Comparison of ENCODE assay signal across 9 mouse cellular contexts in the genomic region with DNA sequence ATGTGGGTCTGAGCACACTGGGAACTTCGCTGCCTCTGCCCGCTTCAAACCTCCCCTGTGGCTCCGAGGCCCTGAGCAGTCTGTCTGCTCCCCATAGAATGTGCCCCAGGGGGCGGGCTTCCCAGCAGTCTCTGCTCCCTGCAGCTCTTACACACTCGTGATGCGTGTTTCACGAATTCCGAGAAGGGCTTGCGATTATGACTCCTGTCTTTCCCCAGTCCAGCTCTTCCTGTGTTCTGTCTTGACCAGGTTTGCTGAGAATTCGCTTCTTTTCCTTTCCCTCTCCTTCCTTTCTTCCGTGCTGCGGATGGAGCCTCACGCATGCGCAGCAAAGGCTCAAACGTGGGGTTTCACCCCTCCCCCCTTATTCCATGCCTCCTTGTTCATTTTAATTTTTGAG. TPM values are rescaled to one million over a fixed set of nuclear protein-coding genes. Genes with fewer than 3 reads are reported as not detected.
DNase-seq lines count a peak whose midpoint lies in the region; ATAC-seq and TF ChIP-seq lines count a peak whose summit lies in the region.
"Had no signal": no experiment of that assay in that cellular context is flagged by ENCODE, and none has a peak within 500 bp of the region (broad histone marks: within the 10 kb centered on the region; RNA-seq: fewer than 3 reads in every experiment).

No protein-coding gene starts in this region.

- 0 out of 2 replicates have a peak, but pooled peaks cover 5% of the 10 kb centered on the region for H3K36me3 ChIP-seq in embryonic facial prominence, embryonic 14.5 days (ENCODE audit: control insufficient read depth, insufficient read depth, low read length)
- H3K36me3 ChIP-seq in intestine, postnatal 0 days (ENCODE audit: control insufficient read depth, insufficient read depth) = peaks cover 6% of the 10 kb centered on the region; the same call in 1 of the 2 replicates
- no peaks in the 10 kb centered on the region for H3K36me3 ChIP-seq in midbrain, embryonic 16.5 days (ENCODE audit: control insufficient read depth, insufficient read depth, low read length)

- peak overlapping the region; percentile 38 for H3K4me3 ChIP-seq in left cerebral cortex, adult 2 months
- H3K4me3 ChIP-seq in embryonic facial prominence, embryonic 14.5 days (ENCODE audit: low read depth, low read length) = peak overlapping the region; percentile 11; the same call in 1 of the 2 replicates
- no peak overlapping the region for H3K4me3 ChIP-seq in intestine, postnatal 0 days (ENCODE audit: low read depth, low read length)
- H3K4me3 ChIP-seq in midbrain, embryonic 16.5 days (ENCODE audit: low read depth, low read length) = peak overlapping the region; percentile 2; the same call in 1 of the 2 replicates
- H3K4me3 ChIP-seq: neural tube, embryonic 12.5 days had no signal

- no peaks in the 10 kb centered on the region for H3K4me1 ChIP-seq in embryonic facial prominence, embryonic 14.5 days (ENCODE audit: control insufficient read depth, insufficient read depth, low read length)
- H3K4me1 ChIP-seq in intestine, postnatal 0 days (replicated peaks; ENCODE audit: control insufficient read depth, insufficient read depth, low read length) = 0 out of 2 replicates have a peak, but pooled peaks cover 6% of the 10 kb centered on the region
- no peaks in the 10 kb centered on the region for H3K4me1 ChIP-seq in midbrain, embryonic 16.5 days (ENCODE audit: control insufficient read depth, insufficient read depth, low read length)

- H3K9me3 ChIP-seq in embryonic facial prominence, embryonic 14.5 days (ENCODE audit: control insufficient read depth, low read length) = no peaks in the 10 kb centered on the region
- no peaks in the 10 kb centered on the region for H3K9me3 ChIP-seq in intestine, postnatal 0 days (ENCODE audit: control insufficient read depth)
- no peaks in the 10 kb centered on the region for H3K9me3 ChIP-seq in midbrain, embryonic 16.5 days (replicated peaks; ENCODE audit: control insufficient read depth, low read length, poor library complexity, severe bottlenecking)
- H3K9me3 ChIP-seq: neural tube, embryonic 12.5 days had no signal

- DNase-seq in cerebellum, postnatal 10 days = peak; percentile 16 to 19
- DNase-seq in cerebellum, adult 11-12 months = no peak
- peak; percentile 13 to 18 for DNase-seq in left cerebral cortex, adult 2 months (ENCODE audit: extremely low spot score in 1 of 2, low spot score in 2 of 2)
- no peak for DNase-seq in left cerebral cortex, postnatal 25 days (ENCODE audit: low spot score in 2 of 2)
- DNase-seq in embryonic facial prominence, embryonic 14.5 days (ENCODE audit: low spot score) = no peak
- DNase-seq in urinary bladder, adult 2 months (ENCODE audit: low spot score) = no peak

- TF ChIP-seq CTCF in left cerebral cortex, adult 2 months (IDR thresholded peaks at IDR 0.05) = peak; percentile 15
- TF ChIP-seq CTCF in intestine, postnatal 0 days (IDR thresholded peaks at IDR 0.05; ENCODE audit: low read depth) = peak; percentile 31

- ATAC-seq in embryonic facial prominence, embryonic 14.5 days (ENCODE audit: low read depth) = no peak
- no peak for ATAC-seq in intestine, postnatal 0 days
- ATAC-seq in midbrain, embryonic 16.5 days = no peak

- peak overlapping the region; percentile 29 for H3K4me2 ChIP-seq in embryonic facial prominence, embryonic 14.5 days (ENCODE audit: low read depth, low read length)
- no peak overlapping the region for H3K4me2 ChIP-seq in intestine, postnatal 0 days (replicated peaks; ENCODE audit: low read depth)
- peak overlapping the region; percentile 8 for H3K4me2 ChIP-seq in midbrain, embryonic 16.5 days (ENCODE audit: low read length)
- H3K4me2 ChIP-seq: neural tube, embryonic 12.5 days had no signal

- H3K27me3 ChIP-seq in embryonic facial prominence, embryonic 14.5 days (replicated peaks; ENCODE audit: control insufficient read depth, insufficient read depth, low read length) = no peaks in the 10 kb centered on the region
- H3K27me3 ChIP-seq in intestine, postnatal 0 days (replicated peaks; ENCODE audit: control insufficient read depth, insufficient read depth, low read length) = no peaks in the 10 kb centered on the region
- H3K27me3 ChIP-seq in midbrain, embryonic 16.5 days (ENCODE audit: control insufficient read depth, insufficient read depth, low read depth, low read length) = no peaks in the 10 kb centered on the region
- H3K27me3 ChIP-seq: neural tube, embryonic 12.5 days had no signal

- H3K9ac ChIP-seq in embryonic facial prominence, embryonic 14.5 days (ENCODE audit: low read depth, low read length) = no peak overlapping the region
- H3K9ac ChIP-seq in intestine, postnatal 0 days (ENCODE audit: low read depth, low read length) = 0 out of 2 replicates have a peak overlapping the region, but pooled peaks have one; percentile 22
- no peak overlapping the region; the same call in 1 of the 2 replicates for H3K9ac ChIP-seq in midbrain, embryonic 16.5 days (ENCODE audit: low read depth, low read length)
- H3K9ac ChIP-seq: neural tube, embryonic 12.5 days had no signal

- intact Hi-C loops in left cerebral cortex, adult 2 months (cut with DNase I) = no loop called here
- intact Hi-C loops in left cerebral cortex, postnatal 25 days (cut with DNase I) = loop anchor here (5.0 kb wide), 1 partner anchor 127 kb away; a partner anchor contains a TSS

- 0 out of 2 replicates have a peak overlapping the region, but pooled peaks have one; percentile 50 for H3K27ac ChIP-seq in left cerebral cortex, adult 2 months
- H3K27ac ChIP-seq in embryonic facial prominence, embryonic 14.5 days (replicated peaks; ENCODE audit: low read depth, low read length) = no peak overlapping the region
- H3K27ac ChIP-seq in intestine, postnatal 0 days (ENCODE audit: low read depth, low read length) = no peak overlapping the region
- no peak overlapping the region for H3K27ac ChIP-seq in midbrain, embryonic 16.5 days (ENCODE audit: low read length)
- H3K27ac ChIP-seq: neural tube, embryonic 12.5 days had no signal

- 55% methylated on average over 15 of the region's 15 CpGs for WGBS in embryonic facial prominence, embryonic 14.5 days
- 62% methylated on average over 15 of the region's 15 CpGs for WGBS in intestine, postnatal 0 days
- 58% methylated on average over 15 of the region's 15 CpGs for WGBS in midbrain, embryonic 16.5 days

RNA-seq across cellular contexts. Expression of a gene that starts 54.1 kb away (rescaled TPM):
- 10 to 100 TPM; 49.7 to 50.2 TPM for total RNA-seq in left cerebral cortex, adult 2 months (2021)
- total RNA-seq in left cerebral cortex, postnatal 25 days (2021) = 10 to 100 TPM; 56.4 to 57.8 TPM
- polyA plus RNA-seq in embryonic facial prominence, embryonic 14.5 days (2014; fragmentation: Nextera tagmentation; extraction: Ambion mirVana) = 17.9 and 24.3 TPM in 2 replicates
- polyA plus RNA-seq in intestine, postnatal 0 days (2015; fragmentation: Nextera tagmentation; extraction: Ambion mirVana) = 22.4 and 26.6 TPM in 2 replicates
- 16.6 and 18.1 TPM in 2 replicates for polyA plus RNA-seq in midbrain, embryonic 16.5 days (2015; fragmentation: Nextera tagmentation; extraction: Ambion mirVana)
- polyA plus RNA-seq in urinary bladder, adult 2 months (2012; rRNA removed) = 12.6 and 28.4 TPM in 2 replicates

RNA-seq across cellular contexts. Expression of a gene that starts 54.5 kb away (rescaled TPM):
- 1 to 10 TPM; 1.4 to 1.8 TPM for total RNA-seq in left cerebral cortex, adult 2 months (2021)
- total RNA-seq in left cerebral cortex, postnatal 25 days (2021) = 1 to 10 TPM; 1.6 to 2.7 TPM
- polyA plus RNA-seq in embryonic facial prominence, embryonic 14.5 days (2014; fragmentation: Nextera tagmentation; extraction: Ambion mirVana) = 37.6 and 38.3 TPM in 2 replicates
- 8.9 and 9.5 TPM in 2 replicates for polyA plus RNA-seq in intestine, postnatal 0 days (2015; fragmentation: Nextera tagmentation; extraction: Ambion mirVana)
- 3.4 and 4.3 TPM in 2 replicates for polyA plus RNA-seq in midbrain, embryonic 16.5 days (2015; fragmentation: Nextera tagmentation; extraction: Ambion mirVana)
- polyA plus RNA-seq in urinary bladder, adult 2 months (2012; rRNA removed) = 98.4 and 106 TPM in 2 replicates

Comparison
In these comparisons a context has a peak if more than half of its experiments do, and no peak if none do; other contexts are left out.
1. DNase-seq: peak in cerebellum, postnatal 10 days (2 of 2) and left cerebral cortex, adult 2 months (2 of 2); none in cerebellum, adult 11-12 months (single experiment), left cerebral cortex, postnatal 25 days (0 of 2), embryonic facial prominence, embryonic 14.5 days (single experiment) and urinary bladder, adult 2 months (single experiment).